Mouse (Mus musculus): ENCODE measurements at regions not wholly inside any gene's neighbourhood (a gene's known extent, or its start where the extent isn't known, plus 50 kb on each side); places are given as distances from the start of the nearest gene placed in this dataset.

- no peak for ATAC-seq
Measured at GRCm38 (mm10) chr11:32907520-32908233, 83.3 kb upstream of the Smim23 start.

DNA sequence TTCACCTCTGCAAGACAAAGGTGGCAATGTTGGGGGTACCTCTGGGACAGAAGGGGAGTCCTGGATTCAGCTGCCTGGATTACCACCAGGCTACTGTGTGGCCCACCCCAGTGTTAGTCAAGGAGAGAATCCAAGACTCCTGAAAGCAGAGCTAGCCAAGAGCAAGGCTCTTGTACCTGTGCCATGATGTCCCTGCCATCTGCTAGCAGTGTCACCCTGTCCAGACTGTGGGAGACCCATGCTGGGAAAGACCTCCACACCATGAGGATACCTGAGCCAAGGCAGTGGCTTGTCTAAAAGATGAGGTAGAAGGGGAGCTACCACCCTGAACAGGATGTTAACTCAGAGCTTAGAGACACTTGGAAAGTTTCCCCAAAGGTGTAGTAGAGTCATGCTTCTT is 79.6 kb upstream of the Smim23 start:
- ATAC-seq = no peak

GRCm38 (mm10) chr11:32903389-32903788 is 79.0 kb upstream of the Smim23 start:
- ATAC-seq = no peak

DNA sequence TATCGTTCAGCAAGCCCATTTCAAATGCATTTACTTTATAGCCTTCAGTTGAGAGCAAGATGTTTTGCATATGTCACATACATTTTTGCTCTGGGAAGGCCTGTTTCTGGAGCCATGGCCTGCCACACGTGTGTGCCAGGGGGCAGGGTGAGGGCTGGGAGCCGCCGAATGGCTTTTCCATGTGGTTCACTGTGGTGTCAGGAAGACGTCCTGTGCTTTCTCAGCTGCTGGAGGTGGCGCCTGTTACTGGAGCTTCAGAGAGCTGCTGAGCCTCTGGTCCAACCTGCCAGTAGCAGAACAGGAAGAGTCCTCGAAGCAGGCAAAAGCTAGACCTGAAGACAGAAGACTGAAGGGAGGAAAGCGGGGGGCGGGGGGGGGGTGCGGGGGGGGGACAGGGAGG is 78.5 kb upstream of the Smim23 start:
- ATAC-seq = no peak

DNA sequence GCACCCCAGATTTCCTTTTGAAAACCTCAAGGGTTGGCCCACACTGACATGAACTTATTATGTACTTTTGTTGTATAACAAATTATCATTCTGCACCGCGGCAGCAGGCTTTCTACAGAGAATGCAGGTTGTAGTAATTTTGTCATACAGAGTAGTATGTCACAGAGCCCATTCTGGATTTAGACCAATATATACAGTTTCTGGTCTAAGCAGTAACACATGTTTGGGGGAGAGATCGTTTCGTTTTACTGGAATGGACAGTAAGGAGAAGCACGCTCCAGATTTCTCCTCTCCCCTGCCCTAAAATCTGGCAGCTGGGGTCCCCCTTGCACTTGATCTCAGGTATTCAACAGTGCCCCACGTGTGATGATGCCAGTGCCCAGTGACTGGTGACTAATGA is 76.0 kb upstream of the Smim23 start:
- ATAC-seq = no peak

GRCm38 (mm10) chr11:32899604-32900216 is 75.3 kb upstream of the Smim23 start:
- no peak for ATAC-seq

DNA sequence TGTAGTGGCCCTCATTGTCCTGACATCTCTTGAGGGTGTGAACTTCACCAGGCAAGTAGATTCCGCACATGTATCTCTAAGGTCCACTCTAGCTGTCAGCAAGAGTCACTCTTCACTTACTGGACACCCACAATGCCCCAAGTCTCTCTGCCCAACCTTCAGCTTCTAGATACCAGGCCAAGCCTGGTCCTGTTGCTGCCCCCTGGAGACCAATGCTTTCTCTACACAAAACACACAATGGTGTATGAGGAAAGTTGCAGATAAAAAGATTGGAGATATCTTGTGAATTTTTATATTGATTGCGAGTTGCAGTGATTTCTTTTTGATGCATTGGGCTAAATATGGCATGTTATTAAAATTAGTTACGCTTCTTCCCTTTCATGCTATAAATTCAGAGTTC is 71.0 kb upstream of the Smim23 start:
- ATAC-seq = no peak

DNA sequence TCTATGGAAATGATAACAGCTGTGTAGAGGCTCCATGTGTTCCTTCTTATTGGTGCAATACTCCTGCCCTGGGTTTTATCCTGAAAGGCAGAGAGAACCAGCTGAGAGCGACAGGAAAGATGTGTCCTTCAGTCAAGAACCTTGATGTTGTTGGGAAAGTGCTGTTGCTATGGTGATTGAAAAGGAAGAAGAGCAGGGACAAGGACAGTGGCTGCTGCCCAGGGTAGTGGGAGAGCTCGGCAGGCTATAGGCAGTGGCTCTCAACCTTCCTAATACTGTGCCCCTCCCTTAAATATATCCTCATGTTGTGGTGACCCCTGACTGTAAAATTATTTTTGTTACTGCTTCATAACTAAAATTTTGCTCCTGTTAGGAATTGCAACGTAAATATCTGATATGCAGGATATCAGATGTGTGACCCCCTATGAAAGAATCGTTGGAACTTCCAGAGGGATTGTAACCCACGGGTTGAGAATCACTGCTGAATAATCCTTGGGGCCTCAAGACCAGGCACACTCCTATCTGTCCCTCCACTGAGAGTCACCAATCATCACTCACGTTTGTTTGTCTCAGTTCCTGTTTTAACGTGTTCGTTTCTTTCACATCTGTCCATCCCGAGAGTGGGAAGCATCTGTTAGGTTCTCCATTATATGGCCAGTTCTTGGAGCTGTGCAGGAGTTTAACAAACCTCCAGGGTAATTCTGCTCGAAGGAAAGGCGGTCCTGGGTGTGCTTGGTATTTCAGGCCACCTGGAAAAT is 68.9 kb upstream of the Smim23 start:
- no peak for ATAC-seq

GRCm38 (mm10) chr11:32892496-32892895 is 68.1 kb upstream of the Smim23 start:
- no peak for ATAC-seq

GRCm38 (mm10) chr11:32889248-32889647 is 64.8 kb upstream of the Smim23 start:
- no peak for ATAC-seq

DNA sequence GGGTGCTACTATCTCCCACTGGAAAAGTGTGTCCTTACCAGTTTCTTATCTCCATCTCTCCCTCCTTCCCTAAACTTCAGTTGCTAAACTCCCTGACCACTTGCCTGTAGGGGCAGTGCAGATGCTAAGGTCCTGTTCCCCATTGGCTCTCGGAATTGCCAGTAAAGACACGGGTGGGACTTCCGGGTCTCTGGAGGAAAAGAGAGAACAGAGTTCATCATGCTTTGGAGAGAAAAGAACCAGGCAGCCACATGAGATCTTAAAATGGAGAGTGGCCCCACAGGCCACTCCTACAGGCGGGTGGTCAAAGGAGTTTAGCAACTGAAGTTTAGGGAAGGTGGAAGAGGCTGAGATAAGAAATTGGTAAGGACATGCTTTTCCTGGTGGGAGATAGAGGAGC is 60.3 kb upstream of the Smim23 start:
- ATAC-seq = no peak

DNA sequence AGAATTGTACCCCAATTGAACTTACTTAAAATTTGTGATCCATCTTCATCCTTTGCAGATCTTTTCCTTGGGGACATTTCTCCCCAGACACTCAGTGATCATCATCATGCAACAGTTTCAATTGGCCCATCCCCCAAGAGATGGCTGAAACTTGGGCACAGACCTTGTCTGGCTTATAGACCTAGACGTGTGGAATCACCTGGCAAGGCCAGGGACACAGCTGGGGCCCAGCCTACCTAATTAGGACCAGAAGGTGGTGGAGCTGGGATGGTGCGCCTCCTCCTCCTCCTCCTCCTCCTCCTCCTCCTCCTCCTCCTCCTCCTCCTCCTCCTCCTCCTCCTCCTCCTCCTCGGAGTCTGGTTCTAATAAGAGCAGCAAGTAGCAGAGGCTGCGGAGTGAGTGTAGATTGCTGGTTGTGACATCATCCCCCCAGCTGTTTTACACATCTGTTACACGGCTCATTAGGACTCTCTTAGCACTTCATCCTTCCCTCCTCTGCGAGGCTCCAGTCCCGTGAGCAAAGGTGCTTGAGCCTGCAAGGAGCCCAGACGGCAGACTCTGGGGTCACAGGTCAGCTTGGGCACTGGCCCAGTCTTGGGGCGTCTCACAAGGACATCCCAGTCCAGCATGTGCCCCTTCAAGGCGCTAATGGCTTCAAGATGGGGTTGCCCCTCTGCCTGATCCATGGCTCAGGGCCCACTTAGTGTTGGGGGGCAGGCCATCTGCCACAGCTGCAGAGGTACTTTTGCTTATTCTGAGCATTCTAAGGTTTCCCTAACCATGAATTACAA is 58.9 kb upstream of the Smim23 start:
- no peak for ATAC-seq

- no peak for ATAC-seq
Measured at GRCm38 (mm10) chr11:32878967-32879366, 54.6 kb upstream of the Smim23 start.
